Mouse (Mus musculus): ENCODE measurements at regions not wholly inside any gene's neighbourhood (a gene's known extent, or its start where the extent isn't known, plus 50 kb on each side); places are given as distances from the start of the nearest gene placed in this dataset.

- Histone ChIP-seq H3K4me2 (ENCODE audit: low read length) (no peak overlapping the region), H3K27ac (ENCODE audit: low read depth, low read length) (no peak overlapping the region), H3K4me1 (ENCODE audit: control insufficient read depth, insufficient read depth, low read length) (peaks cover 10% of the 10 kb centered on the region; the same call in 1 of the 2 replicates), H3K9me3 (replicated peaks; ENCODE audit: control insufficient read depth, low read length) (peaks cover 4% of the 10 kb centered on the region; the same call in 1 of the 2 replicates), H3K27me3 (replicated peaks; ENCODE audit: control insufficient read depth, insufficient read depth, low read length) (no peaks in the 10 kb centered on the region), H3K36me3 (ENCODE audit: control insufficient read depth, insufficient read depth, low read length) (no peaks in the 10 kb centered on the region), H3K9ac (ENCODE audit: low read length) (no peak overlapping the region), H3K4me3 (ENCODE audit: low read depth, low read length) (no peak overlapping the region)
- DNase-seq (ENCODE audit: low spot score) = no peak
- WGBS = 87% methylated on average over 9 of the region's 9 CpGs
- no peak for ATAC-seq
These were observed 57.0 kb downstream of the Nxnl2 start for GRCm38 (mm10) chr13:51227836-51228235.

GRCm38 (mm10) chr13:51228862-51229770 is 58.3 kb downstream of the Nxnl2 start:
- Histone ChIP-seq H3K9ac (ENCODE audit: low read length) (peak overlapping the region; percentile 21; the same call in 1 of the 2 replicates), H3K4me3 (ENCODE audit: low read depth, low read length) (no peak overlapping the region; the same call in 1 of the 2 replicates), H3K27me3 (replicated peaks; ENCODE audit: control insufficient read depth, insufficient read depth, low read length) (no peaks in the 10 kb centered on the region), H3K36me3 (ENCODE audit: control insufficient read depth, insufficient read depth, low read length) (no peaks in the 10 kb centered on the region), H3K4me2 (ENCODE audit: low read length) (peak overlapping the region; percentile 37), H3K9me3 (replicated peaks; ENCODE audit: control insufficient read depth, low read length) (peaks cover 4% of the 10 kb centered on the region; the same call in 1 of the 2 replicates), H3K4me1 (ENCODE audit: control insufficient read depth, insufficient read depth, low read length) (peaks cover 10% of the 10 kb centered on the region; the same call in 1 of the 2 replicates), H3K27ac (ENCODE audit: low read depth, low read length) (peak overlapping the region; percentile 39; the same call in 1 of the 2 replicates)
- 5% methylated on average over 30 of the region's 30 CpGs for WGBS
- ATAC-seq (peak; percentile 75), DNase-seq (ENCODE audit: low spot score) (peak; percentile 64)

GRCm38 (mm10) chr13:51229862-51230261 is 59.0 kb downstream of the Nxnl2 start:
- WGBS = 63% methylated on average over 4 of the region's 4 CpGs
- Histone ChIP-seq H3K4me3 (ENCODE audit: low read depth, low read length) (no peak overlapping the region), H3K36me3 (ENCODE audit: control insufficient read depth, insufficient read depth, low read length) (no peaks in the 10 kb centered on the region), H3K9me3 (replicated peaks; ENCODE audit: control insufficient read depth, low read length) (0 out of 2 replicates have a peak, but pooled peaks cover under 1% of the 10 kb centered on the region), H3K9ac (ENCODE audit: low read length) (no peak overlapping the region), H3K4me1 (ENCODE audit: control insufficient read depth, insufficient read depth, low read length) (peaks cover 10% of the 10 kb centered on the region; the same call in 1 of the 2 replicates), H3K4me2 (ENCODE audit: low read length) (no peak overlapping the region), H3K27ac (ENCODE audit: low read depth, low read length) (no peak overlapping the region), H3K27me3 (replicated peaks; ENCODE audit: control insufficient read depth, insufficient read depth, low read length) (no peaks in the 10 kb centered on the region)
- ATAC-seq (no peak), DNase-seq (ENCODE audit: low spot score) (no peak)

- DNase-seq (ENCODE audit: low spot score) (no peak), ATAC-seq (no peak)
- Histone ChIP-seq H3K9me3 (replicated peaks; ENCODE audit: control insufficient read depth, low read length) (no peaks in the 10 kb centered on the region), H3K36me3 (ENCODE audit: control insufficient read depth, insufficient read depth, low read length) (no peaks in the 10 kb centered on the region), H3K4me2 (ENCODE audit: low read length) (no peak overlapping the region), H3K27me3 (replicated peaks; ENCODE audit: control insufficient read depth, insufficient read depth, low read length) (no peaks in the 10 kb centered on the region), H3K27ac (ENCODE audit: low read depth, low read length) (no peak overlapping the region), H3K4me3 (ENCODE audit: low read depth, low read length) (no peak overlapping the region), H3K9ac (ENCODE audit: low read length) (no peak overlapping the region), H3K4me1 (ENCODE audit: control insufficient read depth, insufficient read depth, low read length) (peaks cover 10% of the 10 kb centered on the region; the same call in 1 of the 2 replicates)
- WGBS = 79% methylated on average over 4 of the region's 4 CpGs
These were observed 60.8 kb downstream of the Nxnl2 start for GRCm38 (mm10) chr13:51231586-51231985.

GRCm38 (mm10) chr13:51247378-51247777 is 76.6 kb downstream of the Nxnl2 start:
- no peak overlapping the region for H3K27ac ChIP-seq (ENCODE audit: low read depth, low read length)
- DNase-seq (ENCODE audit: low spot score) = no peak
- 88% methylated on average over 3 of the region's 3 CpGs for WGBS
- no peak overlapping the region for H3K4me3 ChIP-seq (ENCODE audit: low read depth, low read length)
- H3K36me3 ChIP-seq (ENCODE audit: control insufficient read depth, insufficient read depth, low read length) = no peaks in the 10 kb centered on the region
- H3K4me1 ChIP-seq (ENCODE audit: control insufficient read depth, insufficient read depth, low read length) = no peaks in the 10 kb centered on the region
- H3K9me3 ChIP-seq (replicated peaks; ENCODE audit: control insufficient read depth, low read length) = no peaks in the 10 kb centered on the region
- no peak overlapping the region for H3K9ac ChIP-seq (ENCODE audit: low read length)
- no peak for ATAC-seq
- no peak overlapping the region for H3K4me2 ChIP-seq (ENCODE audit: low read length)
- no peaks in the 10 kb centered on the region for H3K27me3 ChIP-seq (replicated peaks; ENCODE audit: control insufficient read depth, insufficient read depth, low read length)

GRCm38 (mm10) chr13:51253371-51253770 is 82.5 kb downstream of the Nxnl2 start:
- Histone ChIP-seq H3K4me2 (ENCODE audit: low read length) (no peak overlapping the region), H3K4me1 (ENCODE audit: control insufficient read depth, insufficient read depth, low read length) (no peaks in the 10 kb centered on the region), H3K27me3 (replicated peaks; ENCODE audit: control insufficient read depth, insufficient read depth, low read length) (no peaks in the 10 kb centered on the region), H3K9me3 (replicated peaks; ENCODE audit: control insufficient read depth, low read length) (no peaks in the 10 kb centered on the region), H3K27ac (ENCODE audit: low read depth, low read length) (no peak overlapping the region), H3K4me3 (ENCODE audit: low read depth, low read length) (no peak overlapping the region), H3K9ac (ENCODE audit: low read length) (no peak overlapping the region), H3K36me3 (ENCODE audit: control insufficient read depth, insufficient read depth, low read length) (no peaks in the 10 kb centered on the region)
- DNase-seq (ENCODE audit: low spot score) (no peak), ATAC-seq (no peak)
- 77% methylated on average over 1 of the region's 1 CpGs for WGBS

GRCm38 (mm10) chr13:51255688-51256087 is 84.9 kb downstream of the Nxnl2 start:
- 93% methylated on average over 5 of the region's 5 CpGs for WGBS

GRCm38 (mm10) chr13:51258752-51259721 is 88.2 kb downstream of the Nxnl2 start:
- Histone ChIP-seq H3K4me1 (ENCODE audit: control insufficient read depth, insufficient read depth, low read length) (no peaks in the 10 kb centered on the region), H3K36me3 (ENCODE audit: control insufficient read depth, insufficient read depth, low read length) (no peaks in the 10 kb centered on the region), H3K4me2 (ENCODE audit: low read length) (no peak overlapping the region), H3K9ac (ENCODE audit: low read length) (no peak overlapping the region), H3K27ac (ENCODE audit: low read depth, low read length) (no peak overlapping the region), H3K4me3 (ENCODE audit: low read depth, low read length) (no peak overlapping the region), H3K9me3 (replicated peaks; ENCODE audit: control insufficient read depth, low read length) (no peaks in the 10 kb centered on the region), H3K27me3 (replicated peaks; ENCODE audit: control insufficient read depth, insufficient read depth, low read length) (no peaks in the 10 kb centered on the region)
- DNase-seq (ENCODE audit: low spot score) (peak; percentile 14), ATAC-seq (no peak)
- 45% methylated on average over 13 of the region's 13 CpGs for WGBS

More at GRCm38 (mm10) chr13:51255688-51256087, 84.9 kb downstream of the Nxnl2 start:
- no peak overlapping the region for H3K4me3 ChIP-seq (ENCODE audit: low read depth, low read length)
- no peaks in the 10 kb centered on the region for H3K9me3 ChIP-seq (replicated peaks; ENCODE audit: control insufficient read depth, low read length)
- DNase-seq (ENCODE audit: low spot score) (no peak), ATAC-seq (no peak)
- H3K4me1 ChIP-seq (ENCODE audit: control insufficient read depth, insufficient read depth, low read length) = no peaks in the 10 kb centered on the region
- no peaks in the 10 kb centered on the region for H3K27me3 ChIP-seq (replicated peaks; ENCODE audit: control insufficient read depth, insufficient read depth, low read length)
- H3K9ac ChIP-seq (ENCODE audit: low read length) = no peak overlapping the region
- no peaks in the 10 kb centered on the region for H3K36me3 ChIP-seq (ENCODE audit: control insufficient read depth, insufficient read depth, low read length)
- no peak overlapping the region for H3K4me2 ChIP-seq (ENCODE audit: low read length)
- no peak overlapping the region for H3K27ac ChIP-seq (ENCODE audit: low read depth, low read length)
